Comparison of ENCODE assay signal across 19 mouse cellular contexts in genomic region chr15:25494687-25495299, GRCm38 (mm10).
A peak's percentile ranks its signal among the peaks of the same experiment; 100 is the strongest.
DNase-seq lines count a peak whose midpoint lies in the region; ATAC-seq and TF ChIP-seq lines count a peak whose summit lies in the region.
"Had no signal": no experiment of that assay in that cellular context is flagged by ENCODE, and none has a peak within 500 bp of the region (broad histone marks: within the 10 kb centered on the region; RNA-seq: fewer than 3 reads in every experiment).

No protein-coding gene starts in this region.

- no peaks in the 10 kb centered on the region for H3K27me3 ChIP-seq in Patski
- H3K27me3 ChIP-seq in hindbrain, embryonic 12.5 days: 0 out of 2 replicates have a peak, but pooled peaks cover 3% of the 10 kb centered on the region
- H3K27me3 ChIP-seq: embryonic facial prominence, embryonic 13.5 days; hindbrain, embryonic 15.5 days; neural tube, embryonic 13.5 days had no signal

- H3K9me3 ChIP-seq in hindbrain, embryonic 12.5 days (replicated peaks): no peaks in the 10 kb centered on the region
- H3K9me3 ChIP-seq: embryonic facial prominence, embryonic 13.5 days; hindbrain, embryonic 15.5 days; midbrain, embryonic 15.5 days; neural tube, embryonic 13.5 days had no signal

- 56% methylated on average over 8 of the region's 8 CpGs for WGBS in hindbrain, embryonic 12.5 days

- no peak for TF ChIP-seq POLR2A in embryonic fibroblast, embryonic 13.5 days (IDR thresholded peaks at IDR 0.05; ENCODE audit: low read depth, low read length)

- POLR2A ChIA-PET in Patski (lab: Charles Lee): interaction anchor here (0.6 kb wide), 1 partner anchor 39 kb away, joined by 4 read pairs; no protein-coding TSS in a partner anchor

- H3K4me2 ChIP-seq in hindbrain, embryonic 12.5 days (replicated peaks): no peak overlapping the region
- H3K4me2 ChIP-seq: embryonic facial prominence, embryonic 13.5 days; hindbrain, embryonic 15.5 days; midbrain, embryonic 15.5 days; neural tube, embryonic 13.5 days had no signal

- in situ Hi-C loops in Patski (cut with MboI; ENCODE audit: low pct_unique_long_range_greater_than_20kb): no loop called here

- H3K27ac ChIP-seq in embryonic fibroblast, embryonic 13.5 days (ENCODE audit: insufficient read depth, low read length): peak overlapping the region; percentile 9; the same call in 1 of the 2 replicates
- H3K27ac ChIP-seq in hindbrain, embryonic 12.5 days: no peak overlapping the region
- H3K27ac ChIP-seq: embryonic facial prominence, embryonic 13.5 days; hindbrain, embryonic 15.5 days; midbrain, embryonic 15.5 days; neural tube, embryonic 13.5 days had no signal

- H3K4me3 ChIP-seq in embryonic fibroblast, embryonic 13.5 days (ENCODE audit: insufficient read depth, low read length): no peak overlapping the region
- no peak overlapping the region for H3K4me3 ChIP-seq in hindbrain, embryonic 12.5 days
- H3K4me3 ChIP-seq: embryonic facial prominence, embryonic 13.5 days; hindbrain, embryonic 15.5 days; midbrain, embryonic 15.5 days; neural tube, embryonic 13.5 days had no signal

- CTCF ChIA-PET in Patski (lab: Charles Lee): interaction anchor here (2.8 kb wide), 1 partner anchor 14 kb away, joined by 7 read pairs; no protein-coding TSS in a partner anchor

- ATAC-seq in Patski: peak; percentile 65
- ATAC-seq in hindbrain, embryonic 12.5 days (ENCODE audit: low FRiP score): no peak
- ATAC-seq: forebrain, embryonic 14.5 days; midbrain, embryonic 15.5 days had no signal

- H3K36me3 ChIP-seq in hindbrain, embryonic 12.5 days: no peaks in the 10 kb centered on the region
- H3K36me3 ChIP-seq: embryonic facial prominence, embryonic 13.5 days; hindbrain, embryonic 15.5 days; midbrain, embryonic 15.5 days; neural tube, embryonic 13.5 days had no signal

- H3K9ac ChIP-seq in hindbrain, embryonic 12.5 days: no peak overlapping the region
- H3K9ac ChIP-seq: embryonic facial prominence, embryonic 13.5 days; hindbrain, embryonic 15.5 days; midbrain, embryonic 15.5 days; neural tube, embryonic 13.5 days had no signal

- no peak for TF ChIP-seq CTCF in Patski (IDR thresholded peaks at IDR 0.05)
- no peak for TF ChIP-seq CTCF in embryonic fibroblast, embryonic 13.5 days (IDR thresholded peaks at IDR 0.05; ENCODE audit: borderline replicate concordance, insufficient read depth, low read length)

- DNase-seq in thymus, postnatal 0 days (ENCODE audit: low spot score): peak; percentile 12
- no peak for DNase-seq in thymus, postnatal 4 days
- DNase-seq in Patski (ENCODE audit: low read depth, low spot score): no peak
- DNase-seq in layer of hippocampus, adult 9-11 months: no peak
- DNase-seq in right cerebral cortex, postnatal 36 days (ENCODE audit: low spot score in 2 of 2): no peak
- DNase-seq: adrenal gland, postnatal 25 days; cerebellum, adult 11 months; cerebellum, adult 9-11 months; heart, postnatal 4 days; kidney, adult 8-10 months; left cerebral cortex, postnatal 4 days; thymus, adult 18-20 months had no signal

- peaks cover 2% of the 10 kb centered on the region; the same call in 1 of the 2 replicates for H3K4me1 ChIP-seq in embryonic fibroblast, embryonic 13.5 days (ENCODE audit: control insufficient read depth, insufficient read depth, low read length)
- H3K4me1 ChIP-seq in hindbrain, embryonic 12.5 days: no peaks in the 10 kb centered on the region
- H3K4me1 ChIP-seq: hindbrain, embryonic 15.5 days had no signal
